10 mouse cellular contexts compared by ENCODE assay signal in genomic region chr5:122733881-122734280, GRCm38 (mm10). TPM values are rescaled to one million over a fixed set of nuclear protein-coding genes. Genes with fewer than 3 reads are reported as not detected.
DNase-seq lines count a peak whose midpoint lies in the region; ATAC-seq and TF ChIP-seq lines count a peak whose summit lies in the region.
"Had no signal": no experiment of that assay in that cellular context is flagged by ENCODE, and none has a peak within 500 bp of the region (broad histone marks: within the 10 kb centered on the region; RNA-seq: fewer than 3 reads in every experiment).

No protein-coding gene starts in this region.

- no peak for DNase-seq in heart, embryonic 10.5 days (ENCODE audit: low spot score)
- no peak for DNase-seq in heart, adult 8-10 months (ENCODE audit: low spot score)
- no peak for DNase-seq in midbrain, embryonic 10.5 days (ENCODE audit: low spot score)
- no peak for DNase-seq in midbrain, postnatal 0 days (ENCODE audit: low spot score)
- DNase-seq in thymus, postnatal 4 days: peak; percentile 68
- no peak for DNase-seq in cerebellum, postnatal 25 days
- no peak for DNase-seq in gastrocnemius, postnatal 25 days
- DNase-seq: spleen, adult 18-20 months had no signal

- H3K4me1 ChIP-seq in heart, embryonic 10.5 days: peaks cover 38% of the 10 kb centered on the region
- peaks cover 8% of the 10 kb centered on the region for H3K4me1 ChIP-seq in midbrain, embryonic 10.5 days
- H3K4me1 ChIP-seq in midbrain, postnatal 0 days (ENCODE audit: insufficient read depth, low read length): 0 out of 2 replicates have a peak, but pooled peaks cover 3% of the 10 kb centered on the region
- peaks cover 40% of the 10 kb centered on the region for H3K4me1 ChIP-seq in liver, embryonic 15.5 days (replicated peaks)

- no peaks in the 10 kb centered on the region for H3K27me3 ChIP-seq in heart, embryonic 10.5 days (ENCODE audit: insufficient read depth, poor library complexity, severe bottlenecking)
- no peaks in the 10 kb centered on the region for H3K27me3 ChIP-seq in midbrain, embryonic 10.5 days (ENCODE audit: low read depth, poor library complexity, severe bottlenecking)
- no peaks in the 10 kb centered on the region for H3K27me3 ChIP-seq in midbrain, postnatal 0 days (ENCODE audit: insufficient read depth, low read length)
- no peaks in the 10 kb centered on the region for H3K27me3 ChIP-seq in liver, embryonic 15.5 days

- no peak for TF ChIP-seq CTCF in midbrain, postnatal 0 days (IDR thresholded peaks at IDR 0.05)

- ATAC-seq in midbrain, postnatal 0 days (ENCODE audit: low FRiP score): no peak
- no peak for ATAC-seq in liver, embryonic 15.5 days (ENCODE audit: insufficient read depth)

- peaks cover 8% of the 10 kb centered on the region for H3K36me3 ChIP-seq in heart, embryonic 10.5 days
- peaks cover 24% of the 10 kb centered on the region for H3K36me3 ChIP-seq in midbrain, embryonic 10.5 days
- peaks cover 22% of the 10 kb centered on the region for H3K36me3 ChIP-seq in midbrain, postnatal 0 days (ENCODE audit: insufficient read depth, low read length)
- H3K36me3 ChIP-seq in liver, embryonic 15.5 days (replicated peaks): 0 out of 2 replicates have a peak, but pooled peaks cover 2% of the 10 kb centered on the region

- H3K27ac ChIP-seq in heart, embryonic 10.5 days: peak overlapping the region; percentile 57
- H3K27ac ChIP-seq in midbrain, embryonic 10.5 days (replicated peaks): 0 out of 2 replicates have a peak overlapping the region, but pooled peaks have one; percentile 19
- H3K27ac ChIP-seq in midbrain, postnatal 0 days (ENCODE audit: low read depth, low read length): no peak overlapping the region
- H3K27ac ChIP-seq in liver, embryonic 15.5 days (replicated peaks): no peak overlapping the region

- no peak overlapping the region for H3K9ac ChIP-seq in midbrain, postnatal 0 days (replicated peaks; ENCODE audit: low read length, poor library complexity, severe bottlenecking)
- H3K9ac ChIP-seq in liver, embryonic 15.5 days: no peak overlapping the region

- H3K4me3 ChIP-seq in heart, embryonic 10.5 days: no peak overlapping the region
- no peak overlapping the region for H3K4me3 ChIP-seq in midbrain, embryonic 10.5 days
- no peak overlapping the region for H3K4me3 ChIP-seq in midbrain, postnatal 0 days (ENCODE audit: low read depth, low read length)
- H3K4me3 ChIP-seq in liver, embryonic 15.5 days (replicated peaks): 0 out of 2 replicates have a peak overlapping the region, but pooled peaks have one; percentile 0

- WGBS in heart, embryonic 10.5 days: 55% methylated on average over 17 of the region's 17 CpGs
- WGBS in midbrain, embryonic 10.5 days: 64% methylated on average over 17 of the region's 17 CpGs
- WGBS in midbrain, postnatal 0 days: 58% methylated on average over 17 of the region's 17 CpGs
- 27% methylated on average over 17 of the region's 17 CpGs for WGBS in liver, embryonic 15.5 days (ENCODE audit: insufficient replicate concordance)

- H3K9me3 ChIP-seq in heart, embryonic 10.5 days: no peaks in the 10 kb centered on the region
- H3K9me3 ChIP-seq in midbrain, embryonic 10.5 days (replicated peaks): no peaks in the 10 kb centered on the region
- H3K9me3 ChIP-seq in midbrain, postnatal 0 days (ENCODE audit: low read length): no peaks in the 10 kb centered on the region
- no peaks in the 10 kb centered on the region for H3K9me3 ChIP-seq in liver, embryonic 15.5 days (replicated peaks)

- no peak overlapping the region for H3K4me2 ChIP-seq in midbrain, postnatal 0 days (ENCODE audit: low read depth, low read length, poor library complexity, severe bottlenecking)
- peak overlapping the region; percentile 14 for H3K4me2 ChIP-seq in liver, embryonic 15.5 days
- H3K4me2 ChIP-seq: midbrain, embryonic 11.5 days had no signal

RNA-seq across cellular contexts. Expression of gene P2rx4, which starts 26.5 kb away (rescaled TPM):
- polyA plus RNA-seq in heart, embryonic 10.5 days (2016; fragmentation: Nextera tagmentation; extraction: Ambion mirVana): 14.9 and 16.3 TPM in 2 replicates
- 10 to 100 TPM; 16.2 to 19.3 (median 18.5) TPM for total RNA-seq in heart, adult 8-10 months (2022)
- polyA plus RNA-seq in midbrain, embryonic 10.5 days (2016; fragmentation: Nextera tagmentation; extraction: Ambion mirVana): 3.5 and 9.6 TPM in 2 replicates
- total RNA-seq in midbrain, postnatal 0 days (2014; rRNA removed): 15.0 and 19.4 TPM in 2 replicates
- polyA plus RNA-seq in midbrain, postnatal 0 days (2015; fragmentation: Nextera tagmentation; extraction: Ambion mirVana): 14.7 and 16.1 TPM in 2 replicates
- polyA plus RNA-seq in liver, embryonic 15.5 days (2015; fragmentation: Nextera tagmentation; extraction: Ambion mirVana): 25.2 and 27.9 TPM in 2 replicates
- 1 to 10 TPM; 3.9 to 4.2 TPM for total RNA-seq in gastrocnemius, postnatal 25 days (2021)

RNA-seq across cellular contexts. Expression of gene Camkk2, which starts 45.3 kb away (rescaled TPM):
- polyA plus RNA-seq in heart, embryonic 10.5 days (2016; fragmentation: Nextera tagmentation; extraction: Ambion mirVana): 16.6 and 21.3 TPM in 2 replicates
- 10 to 100 TPM in 3 of 4 experiments, 1 to 10 TPM in 1; 8.9 to 12.5 (median 11.3) TPM for total RNA-seq in heart, adult 8-10 months (2022)
- 24.3 and 29.5 TPM in 2 replicates for polyA plus RNA-seq in midbrain, embryonic 10.5 days (2016; fragmentation: Nextera tagmentation; extraction: Ambion mirVana)
- 70.5 and 70.9 TPM in 2 replicates for total RNA-seq in midbrain, postnatal 0 days (2014; rRNA removed)
- polyA plus RNA-seq in midbrain, postnatal 0 days (2015; fragmentation: Nextera tagmentation; extraction: Ambion mirVana): 66.8 and 67.5 TPM in 2 replicates
- polyA plus RNA-seq in liver, embryonic 15.5 days (2015; fragmentation: Nextera tagmentation; extraction: Ambion mirVana): 8.9 and 11.4 TPM in 2 replicates
- total RNA-seq in gastrocnemius, postnatal 25 days (2021): 1 to 10 TPM; 4.7 to 7.5 TPM

Comparison
In these comparisons a context has a peak if more than half of its experiments do, and no peak if none do; other contexts are left out.
1. H3K27ac ChIP-seq: peak in heart, embryonic 10.5 days (single experiment) and midbrain, embryonic 10.5 days (single experiment); none in midbrain, postnatal 0 days (single experiment) and liver, embryonic 15.5 days (single experiment).